Mouse (Mus musculus) neural tube, embryonic 14.5 days (tissue): Measurements from ENCODE around the gene Cyb5r1. TPM values are rescaled to one million over a fixed set of nuclear protein-coding genes. Genes with fewer than 3 reads are reported as not detected.

Source experiments
- ATAC-seq: fragments of 200-750 bp; cut with Nextera tagmentation; 2 replicates; pipeline ENCODE4 v1.8.0; 2017; ENCODE audit warnings: low read depth, mild to moderate bottlenecking, moderate TSS enrichment, moderate library complexity
- H3K27ac ChIP-seq: fragments of 300-500 bp; sonication (generic); 2 replicates; pipeline ENCODE4 v1.5.1; 2014; ENCODE audit warnings: low read depth, mild to moderate bottlenecking, control low read depth, low read length, moderate library complexity, mixed read lengths
- H3K27me3 ChIP-seq: fragments of 300-500 bp; sonication (generic); 2 replicates; pipeline ENCODE4 v1.6.1; 2014; ENCODE audit warnings: low read length; ENCODE audit not compliant: control insufficient read depth, insufficient read depth
- H3K36me3 ChIP-seq: fragments of 300-500 bp; sonication (generic); 2 replicates; pipeline ENCODE4 v1.6.1; 2014; ENCODE audit warnings: low read length, mixed read lengths; ENCODE audit not compliant: control insufficient read depth, insufficient read depth
- H3K4me1 ChIP-seq: fragments of 300-500 bp; sonication (generic); 2 replicates; pipeline ENCODE4 v1.6.1; 2014; ENCODE audit warnings: low read length; ENCODE audit not compliant: control insufficient read depth, insufficient read depth
- H3K4me2 ChIP-seq: fragments of 300-500 bp; sonication (generic); 2 replicates; pipeline ENCODE4 v1.6.1; 2014; ENCODE audit warnings: mild to moderate bottlenecking, low read depth, low read length, control low read depth
- H3K4me3 ChIP-seq: fragments of 300-500 bp; sonication (generic); 2 replicates; pipeline ENCODE4 v1.5.1; 2014; ENCODE audit warnings: low read depth, low read length, control low read depth, mixed read lengths
- H3K9ac ChIP-seq: fragments of 300-500 bp; sonication (generic); replicated peaks from 2 replicates; pipeline ENCODE4 v1.6.1; 2014; ENCODE audit warnings: low read depth, mild to moderate bottlenecking, control low read depth, low read length, mixed read lengths
- H3K9me3 ChIP-seq: fragments of 300-500 bp; sonication (generic); 2 replicates; pipeline ENCODE4 v1.6.1; 2016; ENCODE audit warnings: low read length; ENCODE audit not compliant: control insufficient read depth
- WGBS: fragments of 180-500 bp; shearing (Covaris S2); extraction: QIAGEN DNeasy Blood & Tissue Kit; methylation state at CpG from one replicate; pipeline ENCODE4 v1.1.7; 2014; 5-methylcytosine and 5-hydroxymethylcytosine counted together
- polyA plus RNA-seq: library from polyadenylated mRNA; unstranded; fragments of >200 nt; fragmentation: Nextera tagmentation; extraction: Ambion mirVana; gene quantifications from 2 replicates; pipeline ENCODE4 v1.2.1, GENCODE M21; 2014

Cyb5r1 gene
- polyA plus RNA-seq, 1 experiment from 2014 or later: 16.2 TPM

DNA sequence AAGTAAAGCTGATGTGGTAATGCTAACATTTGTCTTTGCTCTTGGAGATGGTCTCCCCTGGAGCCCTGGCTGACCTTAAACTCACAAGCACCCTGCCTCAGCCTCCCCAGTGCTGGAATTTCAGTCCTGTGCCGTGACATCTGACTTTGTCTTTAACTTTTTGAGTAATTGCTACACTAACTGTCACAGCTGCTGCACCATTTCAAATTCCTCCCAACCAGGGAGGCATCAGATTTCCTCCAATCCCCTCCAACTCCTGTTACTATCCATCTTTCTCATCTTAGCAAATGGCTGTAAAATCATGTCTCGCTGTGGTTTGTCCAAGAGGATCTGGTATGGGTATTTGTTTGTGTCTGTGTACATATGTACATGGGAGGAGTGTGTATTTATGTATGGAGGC is 31.2 kb upstream of the Cyb5r1 start:
- Histone ChIP-seq H3K27ac (no peak overlapping the region), H3K36me3 (no peaks in the 10 kb centered on the region), H3K9me3 (no peaks in the 10 kb centered on the region), H3K4me2 (no peak overlapping the region), H3K4me1 (no peaks in the 10 kb centered on the region), H3K4me3 (no peak overlapping the region), H3K27me3 (no peaks in the 10 kb centered on the region), H3K9ac (no peak overlapping the region)
- WGBS: 81% methylated on average over 2 of the region's 2 CpGs
- no peak for ATAC-seq

DNA sequence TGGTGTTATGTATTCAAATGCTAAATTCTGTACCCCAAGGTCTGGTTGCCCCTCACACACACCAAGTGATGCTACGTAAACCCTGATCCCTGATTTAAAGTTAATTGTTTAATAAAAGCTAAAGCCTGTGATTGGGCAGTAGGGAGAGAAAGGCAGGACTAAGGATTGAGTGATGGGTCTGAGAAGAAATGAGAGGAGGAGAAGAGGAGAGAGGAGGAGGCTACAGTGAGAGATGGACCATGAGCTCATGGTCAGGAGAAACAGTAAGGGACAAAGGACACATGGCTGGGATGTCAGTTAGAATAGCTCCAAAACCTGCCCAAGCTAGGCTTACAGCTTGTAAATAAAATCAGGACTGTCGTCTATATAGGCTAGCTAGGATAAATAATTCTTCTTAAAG is 24.3 kb upstream of the Cyb5r1 start:
- Histone ChIP-seq H3K4me1 (no peaks in the 10 kb centered on the region), H3K27me3 (no peaks in the 10 kb centered on the region), H3K4me2 (no peak overlapping the region), H3K9ac (no peak overlapping the region), H3K36me3 (no peaks in the 10 kb centered on the region), H3K9me3 (no peaks in the 10 kb centered on the region), H3K27ac (no peak overlapping the region), H3K4me3 (no peak overlapping the region)
- WGBS: 74% methylated on average over 2 of the region's 2 CpGs
- ATAC-seq: no peak

DNA sequence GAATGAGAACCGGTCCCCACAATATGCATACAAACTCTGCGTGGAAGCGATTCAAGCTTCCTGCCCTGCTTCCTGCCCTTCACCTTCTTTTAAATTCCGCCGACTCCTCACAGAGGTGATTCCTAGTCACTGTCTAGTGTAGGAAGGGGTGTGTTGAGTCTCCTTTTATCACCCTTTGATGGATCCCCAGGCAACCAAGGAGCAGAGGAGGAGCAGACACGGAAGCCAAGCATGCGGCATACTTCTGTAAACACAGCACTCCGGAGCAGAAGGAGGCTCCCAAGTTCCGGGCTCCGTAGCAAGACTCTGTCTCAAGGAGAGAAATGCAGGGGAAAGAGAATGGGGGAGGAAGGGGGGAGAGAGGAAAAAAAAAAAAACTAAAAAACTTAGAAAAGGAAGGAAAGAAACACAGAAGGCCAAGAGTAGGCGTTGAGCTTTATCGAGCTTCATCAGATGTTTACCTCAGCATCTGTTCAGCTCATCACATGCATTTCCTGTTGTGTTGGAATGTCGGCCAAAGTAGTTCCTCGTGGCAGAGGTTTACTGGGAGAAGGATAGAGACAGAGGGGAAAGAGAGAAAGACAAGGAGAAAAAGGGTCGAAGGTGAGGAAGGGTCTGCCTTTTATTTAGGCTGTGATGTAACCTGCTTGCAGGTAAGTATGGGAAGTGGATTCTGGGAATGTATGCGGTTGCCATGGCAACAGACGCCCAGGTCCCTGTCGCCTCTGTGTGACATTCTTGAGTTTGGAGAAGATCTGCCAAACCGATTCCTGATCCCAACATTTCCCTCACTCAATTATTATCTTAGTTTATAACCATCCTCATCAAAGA is 23.3 kb upstream of the Cyb5r1 start:
- no peaks in the 10 kb centered on the region for H3K4me1 ChIP-seq
- H3K9me3 ChIP-seq: no peaks in the 10 kb centered on the region
- 13% methylated on average over 19 of the region's 19 CpGs for WGBS
- ATAC-seq: no peak
- no peaks in the 10 kb centered on the region for H3K36me3 ChIP-seq
- H3K4me3 ChIP-seq: peak overlapping the region; percentile 16; the same call in 1 of the 2 replicates
- H3K27me3 ChIP-seq: no peaks in the 10 kb centered on the region
- no peak overlapping the region for H3K9ac ChIP-seq
- H3K27ac ChIP-seq: no peak overlapping the region
- H3K4me2 ChIP-seq: peak overlapping the region; percentile 45

DNA sequence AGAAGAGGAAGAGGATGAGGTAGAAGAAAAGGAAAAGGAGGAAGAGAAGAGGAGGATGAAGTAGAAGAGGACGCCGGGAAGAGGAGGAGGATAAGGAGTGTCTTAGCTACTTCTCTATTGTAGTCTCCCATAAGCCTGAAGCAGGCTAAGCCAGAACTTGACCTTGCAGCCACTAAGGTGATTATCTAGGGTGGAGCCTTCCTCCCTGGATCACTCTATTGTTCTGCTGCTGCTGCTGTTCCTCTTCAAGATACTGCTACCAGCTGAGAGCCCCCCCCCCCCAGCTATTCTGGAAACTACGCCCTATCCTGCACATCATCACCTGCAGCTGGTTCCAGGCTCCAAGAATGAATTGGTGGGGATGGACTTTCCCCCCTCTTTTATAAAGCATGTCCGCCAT is 20.8 kb upstream of the Cyb5r1 start:
- Histone ChIP-seq H3K9ac (no peak overlapping the region), H3K4me3 (no peak overlapping the region), H3K4me2 (no peak overlapping the region), H3K27ac (no peak overlapping the region), H3K4me1 (no peaks in the 10 kb centered on the region), H3K9me3 (no peaks in the 10 kb centered on the region), H3K36me3 (no peaks in the 10 kb centered on the region), H3K27me3 (no peaks in the 10 kb centered on the region)
- no peak for ATAC-seq
- 87% methylated on average over 4 of the region's 4 CpGs for WGBS

DNA sequence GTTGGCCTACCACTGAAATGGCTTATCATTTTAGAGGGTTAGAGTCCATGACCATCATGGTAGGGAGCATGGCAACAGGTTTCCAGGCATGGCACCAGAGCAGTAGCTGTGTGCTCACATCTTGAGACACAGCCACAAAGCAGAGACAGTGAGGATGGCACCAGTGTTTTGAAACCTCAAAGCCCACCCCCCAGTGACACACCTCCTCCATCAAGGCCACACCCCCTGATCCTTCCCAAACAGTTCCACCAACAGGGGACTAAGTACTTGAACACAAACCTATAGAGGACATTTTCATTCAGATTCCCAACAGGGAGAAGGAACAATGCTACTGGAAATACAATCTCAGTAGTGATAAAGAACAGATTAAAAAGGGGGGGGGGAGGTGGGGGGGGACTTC is 20.2 kb upstream of the Cyb5r1 start:
- Histone ChIP-seq H3K27ac (no peak overlapping the region), H3K4me1 (no peaks in the 10 kb centered on the region), H3K4me2 (no peak overlapping the region), H3K4me3 (no peak overlapping the region), H3K9ac (no peak overlapping the region), H3K27me3 (no peaks in the 10 kb centered on the region), H3K9me3 (no peaks in the 10 kb centered on the region), H3K36me3 (no peaks in the 10 kb centered on the region)
- no peak for ATAC-seq

DNA sequence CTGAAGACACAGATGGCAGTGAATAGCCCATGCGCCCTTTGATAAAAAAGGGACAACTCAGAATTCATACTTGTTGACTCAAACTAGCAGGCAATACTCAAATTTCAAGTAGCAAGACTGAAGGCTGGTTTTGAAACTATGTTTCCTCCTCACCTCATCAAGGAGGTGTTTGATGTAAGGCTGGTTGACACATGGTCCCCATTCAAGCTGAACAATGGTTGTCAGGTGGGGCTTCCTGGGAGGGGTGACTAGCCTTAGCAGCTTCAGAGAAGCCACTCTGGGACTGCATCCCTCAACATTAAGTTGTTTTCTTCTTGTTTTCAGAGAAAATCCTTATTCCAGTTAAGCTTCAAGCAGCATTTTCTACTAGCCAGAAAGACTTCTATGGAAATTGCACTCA is 19.7 kb upstream of the Cyb5r1 start, which contains the start of gene 4933406M09Rik:
TSS of gene 4933406M09Rik (plus strand) at position 275 of the 400 bp plus-strand sequence.
- Histone ChIP-seq H3K4me1 (no peaks in the 10 kb centered on the region), H3K9ac (no peak within 1 kb of the TSS), H3K36me3 (no peaks in the 10 kb centered on the region), H3K27ac (no peak within 1 kb of the TSS), H3K9me3 (no peaks in the 10 kb centered on the region), H3K4me3 (no peak within 1 kb of the TSS), H3K4me2 (no peak within 1 kb of the TSS), H3K27me3 (no peaks in the 10 kb centered on the region)
- WGBS: 96% methylated on average over 1 of the region's 1 CpGs
- ATAC-seq: no peak

DNA sequence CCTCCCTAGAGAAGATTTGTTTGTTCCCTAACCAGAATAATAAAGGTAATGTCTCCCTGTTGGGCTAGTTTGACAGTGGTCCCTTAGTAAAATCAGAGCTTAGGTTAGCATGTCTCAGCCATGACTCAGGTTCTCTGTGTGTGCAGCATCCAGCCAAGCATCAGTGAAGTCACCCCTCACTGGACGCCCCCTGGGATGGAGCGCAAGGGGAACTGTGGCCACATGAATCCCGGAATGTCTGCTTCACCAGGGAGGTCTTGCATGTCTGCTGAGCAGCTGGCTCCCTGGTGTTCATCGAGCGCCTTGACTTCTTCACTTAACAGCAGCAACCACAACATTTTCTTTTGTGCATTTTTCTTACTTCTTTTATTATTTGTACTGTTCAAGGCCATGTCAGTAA is 11.5 kb upstream of the Cyb5r1 start:
- 56% methylated on average over 5 of the region's 5 CpGs for WGBS
- no peak for ATAC-seq
- H3K27ac ChIP-seq: no peak overlapping the region
- H3K9ac ChIP-seq: no peak overlapping the region
- no peaks in the 10 kb centered on the region for H3K9me3 ChIP-seq
- H3K4me1 ChIP-seq: no peaks in the 10 kb centered on the region
- no peak overlapping the region for H3K4me2 ChIP-seq
- H3K4me3 ChIP-seq: no peak overlapping the region
- no peaks in the 10 kb centered on the region for H3K27me3 ChIP-seq
- no peaks in the 10 kb centered on the region for H3K36me3 ChIP-seq

DNA sequence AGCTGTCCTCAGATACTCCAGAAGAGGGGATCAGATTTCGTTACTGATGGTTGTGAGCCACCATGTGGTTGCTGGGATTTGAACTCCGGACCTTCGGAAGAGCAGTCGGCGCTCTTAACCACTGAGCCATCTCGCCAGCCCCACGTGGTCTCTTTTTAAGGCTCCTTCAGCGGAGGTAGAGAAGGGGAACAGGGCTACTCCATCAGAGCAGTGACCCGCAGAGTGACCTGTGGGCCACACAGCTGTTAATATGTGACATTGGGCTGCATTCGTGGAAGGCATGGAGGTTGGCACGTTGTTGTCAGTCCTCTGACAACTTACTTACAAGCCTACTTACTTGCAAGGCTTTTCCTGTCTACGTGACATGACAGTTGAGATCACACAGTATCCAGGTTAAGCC is 7.1 kb upstream of the Cyb5r1 start:
- WGBS: 90% methylated on average over 12 of the region's 12 CpGs
- Histone ChIP-seq H3K27ac (no peak overlapping the region), H3K4me3 (no peak overlapping the region), H3K36me3 (no peaks in the 10 kb centered on the region), H3K9ac (no peak overlapping the region), H3K4me2 (no peak overlapping the region), H3K9me3 (no peaks in the 10 kb centered on the region), H3K27me3 (no peaks in the 10 kb centered on the region), H3K4me1 (no peaks in the 10 kb centered on the region)
- ATAC-seq: no peak

DNA sequence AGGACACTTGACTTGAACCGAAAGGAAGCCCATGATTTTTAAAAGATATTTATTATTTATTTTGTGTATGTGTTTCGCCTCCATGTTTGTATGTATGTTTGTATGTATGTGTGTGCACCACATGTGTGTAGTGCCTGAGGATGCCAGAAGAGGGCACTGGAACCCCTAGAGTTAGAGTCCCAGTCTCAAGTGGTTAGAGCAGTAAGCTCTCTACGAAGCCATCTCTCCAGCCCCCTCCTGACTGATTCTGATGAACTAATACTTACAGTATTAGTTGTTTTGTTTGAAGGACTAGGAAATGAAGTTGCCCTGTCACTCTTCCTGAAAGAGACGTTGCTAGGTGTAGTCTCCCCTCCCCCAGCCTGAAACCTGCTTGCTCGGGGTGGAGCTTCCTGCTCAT is 5.6 kb upstream of the Cyb5r1 start:
- no peaks in the 10 kb centered on the region for H3K9me3 ChIP-seq
- H3K27me3 ChIP-seq: no peaks in the 10 kb centered on the region
- 55% methylated on average over 5 of the region's 5 CpGs for WGBS
- no peak overlapping the region for H3K27ac ChIP-seq
- no peaks in the 10 kb centered on the region for H3K4me1 ChIP-seq
- no peak overlapping the region for H3K4me3 ChIP-seq
- H3K36me3 ChIP-seq: no peaks in the 10 kb centered on the region
- no peak for ATAC-seq
- H3K4me2 ChIP-seq: no peak overlapping the region
- no peak overlapping the region for H3K9ac ChIP-seq
